Mouse (Mus musculus) layer of hippocampus, adult 9-10 months (tissue): ENCODE measurements at regions not wholly inside any gene's neighbourhood (a gene's known extent, or its start where the extent isn't known, plus 50 kb on each side); places are given as distances from the start of the nearest gene placed in this dataset.
A peak's percentile ranks its signal among the peaks of the same experiment; 100 is the strongest.
"Not testable (repeated sequence)": the region's sequence is repeated elsewhere in the genome, so short reads cannot be mapped to it uniquely, and the experiment has no call there.

Experiments
- DNase-seq: peaks from one replicate; pipeline ENCODE4 v3.0.0; 2022; ENCODE audit warnings: low spot score

DNA sequence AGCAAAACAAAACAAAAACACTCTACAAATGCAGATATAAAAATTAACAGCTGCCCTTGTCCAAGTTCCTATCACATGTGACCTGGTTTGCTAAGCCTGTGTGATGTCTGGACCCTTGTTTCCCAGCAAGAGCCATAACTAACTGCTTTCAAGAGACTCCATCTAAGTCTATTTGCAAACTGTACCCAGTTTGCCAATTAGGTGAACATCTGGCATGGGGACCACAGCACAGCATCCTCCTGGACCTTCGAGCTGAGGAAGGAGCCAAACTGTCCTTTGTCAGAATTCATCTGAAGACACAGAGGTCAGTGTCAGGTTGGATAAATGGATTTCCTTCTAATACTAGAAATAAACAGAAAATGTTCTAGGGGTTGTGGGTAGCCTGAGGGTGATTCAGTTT is 924.3 kb downstream of the Poteg start:
- no peak for DNase-seq

DNA sequence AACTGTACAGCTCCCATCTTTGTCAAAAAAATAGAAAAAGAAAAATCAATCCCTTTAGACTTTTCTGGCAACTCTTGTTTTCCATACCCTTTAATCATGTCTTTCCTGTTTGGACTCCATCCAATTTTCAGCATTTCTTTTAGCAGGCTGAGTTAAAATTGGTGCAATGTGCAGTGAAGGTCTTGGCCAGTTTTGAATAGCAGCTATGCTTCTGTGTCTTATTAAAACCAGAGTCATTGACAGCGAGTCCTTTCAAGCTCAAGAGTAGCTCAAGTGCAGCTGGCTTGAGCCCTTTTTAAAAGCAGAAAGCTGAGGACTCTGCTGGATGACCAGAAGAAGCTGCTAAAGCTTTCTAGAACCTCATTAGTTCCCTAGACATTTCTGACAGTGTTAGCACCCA is 952.7 kb downstream of the Poteg start:
- DNase-seq = no peak

DNA sequence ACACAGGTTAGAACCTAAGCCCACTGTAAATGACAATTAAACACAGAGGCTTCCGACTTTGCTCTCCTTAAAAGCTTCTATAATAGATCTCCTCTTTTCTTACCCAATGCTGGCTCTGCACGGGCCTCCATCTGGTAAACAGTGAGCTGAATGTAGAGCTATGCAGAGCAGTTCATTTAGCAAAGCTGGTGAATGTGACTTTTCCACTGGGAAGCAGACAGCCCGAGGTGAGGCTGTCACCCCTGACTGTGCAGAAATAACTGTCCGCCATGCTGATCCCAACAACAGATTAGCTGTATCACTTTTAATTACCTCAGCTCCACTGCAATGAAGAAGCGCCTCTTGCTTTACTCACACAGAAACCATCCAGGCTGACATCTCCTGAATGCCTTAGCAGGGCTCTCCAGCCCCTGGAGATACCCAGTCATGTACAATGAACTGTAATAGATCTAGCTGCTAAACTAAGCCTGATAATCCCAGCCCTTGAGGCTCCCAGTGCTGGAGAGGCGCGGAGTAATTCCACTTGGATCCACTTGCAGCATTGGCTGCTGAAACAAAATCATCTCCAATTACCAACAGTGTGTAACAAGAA is 980.2 kb downstream of the Poteg start:
- DNase-seq = no peak

DNA sequence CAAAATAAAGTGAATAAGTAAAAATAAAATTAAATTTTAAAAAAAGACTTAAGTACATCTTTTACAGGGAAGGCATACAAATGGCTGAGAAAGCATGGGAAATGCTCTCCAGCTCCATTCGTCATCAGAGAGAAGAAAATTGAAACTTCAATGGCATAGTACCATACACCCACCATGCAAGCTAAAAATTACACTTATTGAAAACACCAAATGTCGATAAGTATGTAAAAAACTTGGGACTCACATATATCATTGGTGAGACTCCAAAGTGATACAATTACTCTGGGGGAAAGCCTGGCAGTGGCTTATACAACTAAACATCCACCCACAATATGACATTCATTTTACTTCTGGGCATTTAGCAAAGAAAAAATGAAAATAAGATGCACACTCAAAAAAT is 1025.7 kb downstream of the Poteg start:
- peak; percentile 3 for DNase-seq

DNA sequence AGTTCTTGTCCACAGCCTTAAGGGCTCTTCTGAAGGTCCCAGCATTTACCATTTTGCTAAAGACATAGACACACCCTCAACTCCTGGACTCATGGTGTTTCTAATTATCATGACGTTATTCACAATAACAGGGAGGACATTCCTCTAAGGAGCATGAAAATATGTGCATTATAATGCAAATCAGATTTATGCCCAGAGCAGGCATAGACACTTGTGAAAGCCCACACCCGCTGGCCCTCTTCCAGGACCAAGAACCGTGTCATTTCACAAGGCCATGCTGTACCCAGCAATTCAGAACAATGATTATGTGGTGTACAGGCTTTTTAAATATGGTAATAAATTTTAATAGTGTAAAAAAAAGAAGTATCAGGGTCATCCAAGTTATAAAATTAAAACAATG is 1040.4 kb downstream of the Poteg start:
- DNase-seq = no peak

DNA sequence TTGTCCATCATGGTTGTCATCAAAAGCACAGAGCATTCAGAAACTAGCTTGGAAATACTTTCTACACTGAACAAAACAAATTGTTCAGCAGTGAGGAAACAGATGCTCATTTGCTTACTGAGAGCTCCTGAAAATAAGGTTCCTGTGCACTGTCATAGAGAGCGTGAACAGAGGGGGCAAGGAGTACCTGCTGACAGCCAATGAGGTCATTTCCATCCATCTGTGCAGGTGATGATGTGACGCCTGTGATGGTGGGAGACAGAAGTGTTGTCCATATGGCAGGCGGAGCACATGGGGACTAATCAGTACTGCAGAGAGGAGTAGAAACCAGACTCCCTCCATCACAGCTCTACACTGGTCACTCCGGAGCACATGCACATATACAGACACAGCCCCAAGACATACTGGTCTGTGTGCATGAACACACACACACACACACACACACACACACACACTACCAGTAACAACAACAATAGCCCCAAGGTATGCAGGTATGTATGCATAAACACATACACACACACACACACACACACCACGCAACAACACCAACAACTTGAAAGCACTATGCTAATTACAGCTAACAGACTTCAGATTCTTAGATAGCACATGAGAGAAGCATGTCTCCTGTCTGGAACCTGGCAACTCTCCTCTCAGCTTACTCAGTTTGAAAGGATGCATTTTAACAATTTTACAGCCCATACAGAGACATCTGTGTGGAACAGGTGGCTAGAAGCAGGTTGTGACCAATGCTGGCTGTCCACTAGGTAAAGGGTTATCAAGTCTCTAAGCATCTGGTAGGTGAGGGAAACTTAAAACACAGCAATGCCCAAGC is 1056.2 kb downstream of the Poteg start:
- no peak for DNase-seq

DNA sequence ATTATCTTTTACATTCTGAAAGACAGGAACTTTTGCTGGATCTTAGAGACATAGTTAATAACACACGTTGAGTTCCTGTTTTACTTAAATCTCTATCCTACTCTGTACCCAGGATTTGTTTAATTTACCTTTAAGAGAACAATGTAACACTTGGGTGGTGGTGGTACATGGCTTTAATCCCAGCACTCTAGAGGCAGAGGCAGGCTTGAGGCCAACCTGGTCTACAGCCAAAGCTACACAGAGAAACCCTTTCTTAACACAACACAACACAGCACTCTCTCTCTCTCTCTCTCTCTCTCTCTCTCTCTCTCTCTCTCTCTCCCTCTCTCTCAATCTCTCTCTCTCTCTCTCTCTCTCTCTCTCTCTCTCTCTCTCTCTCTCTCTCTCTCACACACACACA is 1076.0 kb downstream of the Poteg start:
- DNase-seq = not testable (repeated sequence)

DNA sequence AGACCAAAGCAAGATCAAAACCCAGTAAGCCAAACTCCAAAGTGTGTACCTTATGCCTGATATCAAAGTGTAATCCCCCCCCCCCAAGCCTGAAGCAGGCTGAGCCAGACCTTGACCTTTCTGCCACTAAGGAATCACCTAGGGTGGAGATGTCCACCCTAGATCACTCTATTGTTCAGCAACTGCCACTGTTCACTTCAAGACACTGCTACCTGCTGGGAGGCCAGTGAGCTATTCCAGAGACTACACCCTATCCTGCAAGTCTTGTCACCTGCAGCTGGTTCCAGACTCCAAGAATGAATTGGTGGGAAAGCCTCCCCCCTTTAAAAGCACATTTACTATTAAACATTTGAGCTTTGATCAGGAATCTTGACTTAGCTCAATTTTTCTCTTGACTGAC is 1099.8 kb downstream of the Poteg start:
- DNase-seq = no peak

DNA sequence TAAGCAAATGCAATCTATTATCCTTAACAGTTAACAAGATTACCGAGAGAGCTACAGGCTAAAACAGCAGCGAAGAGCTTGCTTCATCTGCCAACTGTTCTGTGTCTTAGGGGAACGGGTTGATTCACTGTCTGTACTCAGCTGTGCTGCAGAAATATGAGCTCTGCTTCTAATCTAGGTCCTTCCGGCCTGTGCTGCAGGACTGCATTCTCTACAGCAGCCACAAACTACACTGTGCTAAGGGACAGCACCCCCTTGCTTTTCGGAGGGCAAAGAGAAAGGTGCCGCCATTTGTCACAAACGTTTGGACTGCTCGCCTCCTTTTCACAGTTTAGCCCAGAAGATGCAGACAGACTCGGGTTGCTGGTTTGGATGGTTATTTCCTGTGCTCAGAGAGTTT is 1112.4 kb downstream of the Poteg start:
- no peak for DNase-seq

DNA sequence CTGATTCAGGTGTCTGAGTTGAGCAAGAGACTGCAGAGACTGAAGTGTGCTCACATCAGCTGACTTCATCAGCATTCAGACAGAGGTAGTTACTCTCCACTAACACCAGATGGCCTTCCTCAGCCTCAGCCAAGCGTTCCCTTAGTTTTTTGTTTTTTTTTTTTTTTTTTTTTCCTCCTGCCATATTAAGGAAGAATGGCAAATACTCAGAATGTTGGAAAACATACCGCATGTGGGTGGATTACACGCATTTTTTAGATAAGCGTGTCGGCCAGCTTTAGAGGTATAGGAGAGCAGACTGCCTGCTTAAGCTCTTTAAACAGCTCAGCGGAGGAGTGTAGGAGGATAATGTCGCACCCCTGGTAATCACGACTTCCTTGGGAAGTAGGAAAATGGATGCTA is 1131.8 kb downstream of the Poteg start:
- DNase-seq = peak; percentile 11

DNA sequence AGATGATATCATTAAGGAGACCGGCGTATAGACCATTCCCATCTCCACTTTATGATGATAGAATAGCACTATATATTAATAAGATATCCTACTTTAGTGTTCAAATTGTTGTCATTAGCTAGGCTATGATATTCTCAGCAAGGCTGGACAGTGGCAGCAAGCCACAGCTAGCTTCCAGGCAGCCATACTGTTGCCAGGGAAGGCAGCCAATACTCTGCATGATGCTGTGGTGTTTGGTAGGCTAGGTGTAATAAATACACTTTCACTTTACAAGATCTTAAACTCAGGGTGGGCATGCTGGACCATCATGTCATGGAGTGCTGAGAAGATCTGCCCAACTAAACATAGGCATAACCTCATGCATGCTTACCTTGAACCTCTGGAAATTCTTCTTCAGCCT is 1133.4 kb downstream of the Poteg start:
- no peak for DNase-seq

DNA sequence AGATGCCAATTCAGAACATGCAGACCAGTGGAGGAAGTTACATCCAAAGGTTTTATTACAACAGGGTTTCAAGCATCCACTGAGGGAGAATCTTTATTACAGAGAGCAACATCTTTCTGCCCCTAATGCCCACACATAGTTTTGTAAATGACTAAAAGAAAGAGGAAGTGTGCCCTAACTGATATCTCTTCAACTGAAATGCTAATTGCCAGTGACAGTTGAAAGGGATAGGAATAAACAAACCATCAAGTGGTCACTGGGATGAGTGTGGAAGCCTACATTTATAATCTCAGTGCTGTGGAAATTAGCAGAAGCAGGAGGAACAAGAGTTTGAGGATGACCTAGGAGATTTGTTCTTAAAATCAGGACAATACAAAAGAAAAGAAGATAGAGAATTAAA is 1142.5 kb downstream of the Poteg start:
- no peak for DNase-seq

DNA sequence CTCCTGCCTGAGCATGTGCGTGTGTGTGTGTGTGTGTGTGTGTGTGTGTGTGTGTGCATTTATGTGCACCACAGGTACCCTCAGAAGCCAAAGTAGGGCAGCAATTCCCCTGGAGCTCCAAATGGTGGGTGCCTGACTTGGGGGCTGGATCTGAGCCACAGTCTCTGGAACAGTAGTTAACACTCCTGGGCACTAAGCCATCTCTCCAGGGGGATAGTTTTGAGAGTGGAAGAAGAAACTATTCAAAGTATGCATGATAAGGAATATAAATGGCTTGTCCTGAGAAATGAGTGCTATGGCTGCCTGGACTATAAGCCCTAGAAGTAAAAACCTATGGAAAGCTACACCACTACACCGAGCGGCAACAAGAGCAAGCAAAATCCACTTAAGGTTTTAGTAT is 1145.8 kb downstream of the Poteg start:
- no peak for DNase-seq

DNA sequence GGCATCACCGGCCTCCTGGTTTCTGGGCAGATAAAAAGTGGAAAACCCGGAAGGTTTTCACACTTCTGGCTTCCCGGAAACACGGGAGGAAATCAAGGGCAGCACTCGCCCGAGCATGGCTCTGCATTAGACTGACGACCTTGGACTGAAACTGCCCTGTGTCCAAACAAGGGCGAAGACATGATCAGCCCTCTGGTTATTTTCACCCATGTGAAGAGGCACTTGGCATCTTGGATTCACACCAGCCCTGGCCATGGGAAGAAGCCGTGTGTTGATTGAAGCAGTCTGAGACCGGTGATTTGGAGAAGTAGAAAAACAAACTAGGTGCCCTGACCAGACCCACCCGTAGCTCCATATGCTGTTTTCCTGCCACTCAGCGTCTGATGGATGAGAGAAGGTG is 1146.7 kb downstream of the Poteg start:
- no peak for DNase-seq

DNA sequence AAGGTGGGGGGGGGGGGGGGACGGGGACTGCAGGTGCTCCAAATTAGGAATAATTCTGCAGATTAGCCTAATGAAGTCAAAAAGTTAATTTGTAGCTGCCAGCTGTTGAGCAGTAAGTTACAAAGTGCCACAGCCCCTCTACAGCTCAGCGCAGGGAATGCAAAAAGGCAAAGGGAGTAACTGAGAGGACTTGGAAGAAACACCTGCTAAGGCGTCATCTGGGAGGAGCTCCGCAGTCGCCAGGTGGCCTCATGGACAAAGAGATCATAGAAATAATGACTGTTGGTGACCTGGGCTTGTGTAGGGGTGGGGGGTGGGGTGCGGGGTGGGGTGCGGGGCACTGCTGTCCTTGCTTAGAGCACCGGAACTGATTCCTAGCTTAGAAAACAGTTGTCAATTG is 1147.1 kb downstream of the Poteg start:
- DNase-seq = no peak

DNA sequence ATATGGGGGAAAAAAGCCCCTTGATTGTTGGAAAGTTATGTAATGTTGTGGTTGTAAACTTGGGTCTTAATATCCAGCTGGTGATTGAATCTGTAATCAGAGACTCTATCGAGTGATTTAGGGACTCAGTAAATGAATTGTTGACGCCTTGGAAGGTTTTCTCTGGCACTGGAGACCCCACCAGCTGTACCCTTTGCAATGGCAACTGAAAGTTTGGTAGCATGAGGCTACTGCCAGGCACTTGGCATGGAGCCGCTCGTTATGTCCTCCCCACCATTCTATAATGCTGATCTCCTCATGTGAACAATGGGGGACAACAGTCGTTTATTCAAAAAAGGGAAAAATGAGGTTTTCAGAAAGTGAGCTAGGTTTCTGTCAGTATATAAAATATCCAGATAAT is 1148.4 kb downstream of the Poteg start:
- no peak for DNase-seq
